Mouse (Mus musculus) skeletal muscle tissue, adult 2 months (tissue): ENCODE measurements around the gene Pdhx.
A peak's percentile ranks its signal among the peaks of the same experiment; 100 is the strongest.

Source experiments
- DNase-seq: peaks from one replicate; pipeline ENCODE4 v3.0.0-alpha.2; 2012; ENCODE audit warnings: low read depth, low spot score

The Pdhx gene

DNA sequence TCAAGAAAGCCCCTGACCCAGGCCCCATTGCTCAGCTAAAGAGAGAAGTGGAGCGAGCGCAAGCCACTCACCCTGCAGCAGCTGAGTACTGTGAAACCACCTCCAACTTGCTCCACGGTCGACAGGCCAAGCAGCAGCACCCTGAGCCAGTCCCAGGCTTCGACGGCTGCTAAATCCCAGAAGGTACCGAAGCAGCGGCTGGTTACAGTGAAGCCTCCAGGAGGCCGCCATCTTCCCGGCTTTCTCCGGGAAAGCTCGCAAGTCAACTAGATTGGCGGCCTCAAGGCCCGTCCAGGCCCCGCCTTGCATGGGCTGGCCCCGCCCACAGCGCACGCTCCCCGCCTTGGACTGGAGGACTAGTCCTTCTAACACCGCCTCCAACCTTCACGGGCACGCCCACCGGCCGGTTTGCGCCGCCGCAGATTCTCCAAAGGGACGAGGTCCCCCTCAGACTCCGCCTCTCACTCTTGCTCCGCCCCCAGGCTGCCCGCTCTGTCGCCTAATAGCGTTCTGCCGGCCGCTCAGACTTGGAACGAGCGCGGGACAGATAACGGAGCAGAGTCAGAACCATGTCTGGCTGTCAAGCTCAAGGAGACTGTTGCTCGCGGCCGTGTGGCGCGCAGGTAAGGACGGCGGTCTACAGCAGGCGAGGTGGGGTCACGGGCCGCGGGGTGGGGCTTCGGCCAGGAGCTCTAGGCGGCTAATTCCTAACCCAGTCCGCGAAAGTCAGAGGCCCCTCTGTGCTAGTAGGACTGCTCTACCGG lies at the start of gene Pdhx, which contains the start of gene Apip:
Pdhx (minus strand) TSS at position 295 of the 764 bp plus-strand sequence.
Apip (plus strand) TSS at position 457 of the 764 bp plus-strand sequence.
- peak; percentile 97 for DNase-seq

DNA sequence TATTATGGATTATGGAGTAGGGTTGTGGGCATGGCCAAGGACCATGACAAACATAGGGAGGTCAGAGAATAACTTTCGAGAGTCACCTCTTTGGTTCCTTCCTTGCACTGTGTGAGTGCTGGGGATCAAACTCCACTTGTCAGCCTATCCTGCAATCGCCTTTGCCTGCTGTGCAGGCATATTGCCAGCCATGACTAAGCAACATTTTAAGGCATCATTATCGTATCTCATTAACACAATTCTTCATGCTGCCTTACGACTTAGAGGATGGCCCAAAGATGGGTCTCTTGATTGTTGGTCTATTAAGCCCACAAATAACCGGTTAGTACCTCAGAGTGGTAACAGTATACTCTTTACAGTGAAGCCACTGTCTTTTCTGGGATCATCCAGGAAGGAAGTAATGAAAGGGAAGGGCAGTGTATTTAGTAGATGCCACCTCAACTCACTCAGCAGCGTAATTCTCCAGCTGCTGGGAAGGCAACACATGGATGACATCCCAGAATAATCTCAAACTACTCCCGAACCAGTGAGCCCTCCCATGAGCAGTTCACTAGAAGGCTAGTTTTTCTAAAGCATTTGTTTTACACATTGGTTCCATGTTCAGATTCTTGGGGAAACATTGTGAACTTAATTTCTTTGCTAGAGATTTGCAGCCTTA lies 46.0 kb upstream of the Pdhx start:
- DNase-seq: peak; percentile 11

DNA sequence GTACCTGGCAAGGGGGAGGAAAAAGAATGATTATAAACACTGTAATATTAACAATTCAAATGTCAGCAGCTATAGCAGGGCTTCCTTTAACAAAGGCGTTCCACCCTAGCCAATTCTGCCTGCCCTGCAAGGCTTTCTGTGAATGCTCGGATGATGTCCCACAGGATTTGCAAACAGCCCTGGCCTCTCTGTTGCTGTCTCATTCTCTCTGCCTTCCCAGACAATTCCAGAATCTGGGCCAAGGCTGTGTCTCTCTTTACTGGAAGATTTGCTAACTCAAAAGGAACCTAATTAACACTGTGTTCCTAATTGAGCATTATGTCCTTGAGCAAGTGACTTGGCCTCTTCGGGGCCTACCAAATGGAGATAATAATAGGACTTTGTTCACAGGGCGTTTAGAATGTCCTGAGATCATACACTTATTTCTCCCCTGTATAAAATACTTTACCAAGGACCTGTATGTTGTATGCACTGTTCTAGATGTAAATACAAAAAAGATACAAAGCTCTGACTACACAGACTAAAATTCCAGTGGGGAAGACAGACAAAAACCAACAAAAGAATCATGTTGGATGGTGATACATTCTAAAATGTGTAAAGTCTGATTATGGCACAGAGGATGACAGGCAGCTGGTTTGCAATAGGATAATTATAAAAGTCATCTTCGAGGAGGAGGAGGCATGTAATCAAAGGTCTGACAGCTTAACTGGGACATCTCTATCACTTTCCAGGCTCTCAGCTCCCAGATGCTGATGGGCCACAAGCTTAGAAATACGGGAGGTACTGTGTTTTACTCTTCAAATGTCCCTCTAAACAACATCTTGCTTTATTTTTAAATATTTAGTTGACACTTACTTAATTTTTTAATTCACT lies 45.2 kb upstream of the Pdhx start:
- DNase-seq: no peak

DNA sequence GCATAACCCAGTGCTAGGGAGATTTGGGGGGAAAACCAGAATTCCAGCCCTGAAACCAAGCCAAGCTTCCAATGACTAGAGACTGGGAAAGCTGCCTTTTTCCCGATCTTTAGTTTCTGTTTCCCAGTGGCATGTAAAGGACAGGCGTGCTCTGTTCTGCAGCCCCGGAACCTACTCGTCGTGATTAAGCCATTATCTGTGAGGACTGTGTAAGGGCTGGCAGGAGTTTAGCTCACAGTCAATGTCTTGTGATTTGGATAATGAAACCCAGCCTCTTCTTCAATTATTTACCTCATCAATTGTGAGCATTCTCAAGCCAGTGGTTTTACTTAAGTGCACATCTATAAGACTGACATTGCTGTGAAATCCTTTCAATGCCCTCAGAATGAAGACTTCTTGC lies 43.9 kb upstream of the Pdhx start:
- DNase-seq: no peak

DNA sequence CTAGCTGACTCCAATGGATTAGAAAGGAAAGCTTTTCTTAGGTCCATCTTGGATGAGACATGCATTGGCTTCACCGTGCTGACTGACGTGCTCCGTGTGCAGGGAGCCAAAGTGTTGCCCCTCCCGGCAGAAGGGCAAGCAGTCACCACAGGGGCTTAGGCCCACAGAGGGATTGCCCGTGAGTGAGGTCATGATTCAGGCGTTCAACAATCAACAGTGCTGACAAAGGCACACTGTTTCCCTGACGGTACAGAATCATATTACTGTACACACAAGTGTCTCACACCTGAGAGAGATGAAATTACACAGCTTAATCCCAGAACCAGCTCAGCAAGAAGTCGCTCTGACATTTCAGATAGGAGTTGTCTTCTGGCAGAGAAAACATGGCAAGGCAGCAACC lies 38.4 kb upstream of the Pdhx start:
- no peak for DNase-seq

DNA sequence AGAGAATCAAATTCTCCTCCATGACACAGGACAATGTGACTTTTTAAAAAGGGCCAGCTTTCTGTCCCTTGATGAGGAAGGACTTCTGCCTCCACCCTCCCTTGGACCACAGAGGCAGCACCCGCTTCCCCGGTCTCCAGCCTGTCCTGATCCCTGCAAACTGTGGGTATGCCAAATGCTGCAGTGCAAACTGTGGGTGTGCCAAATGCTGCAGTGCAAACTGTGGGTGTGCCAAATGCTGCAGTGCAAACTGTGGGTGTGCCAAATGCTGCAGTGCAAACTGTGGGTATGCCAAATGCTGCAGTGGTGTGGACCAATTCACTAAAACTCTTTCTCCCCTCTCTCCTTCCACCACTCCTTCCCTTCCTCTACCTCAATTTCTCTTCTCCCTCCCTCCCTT lies 32.9 kb upstream of the Pdhx start:
- DNase-seq: no peak

DNA sequence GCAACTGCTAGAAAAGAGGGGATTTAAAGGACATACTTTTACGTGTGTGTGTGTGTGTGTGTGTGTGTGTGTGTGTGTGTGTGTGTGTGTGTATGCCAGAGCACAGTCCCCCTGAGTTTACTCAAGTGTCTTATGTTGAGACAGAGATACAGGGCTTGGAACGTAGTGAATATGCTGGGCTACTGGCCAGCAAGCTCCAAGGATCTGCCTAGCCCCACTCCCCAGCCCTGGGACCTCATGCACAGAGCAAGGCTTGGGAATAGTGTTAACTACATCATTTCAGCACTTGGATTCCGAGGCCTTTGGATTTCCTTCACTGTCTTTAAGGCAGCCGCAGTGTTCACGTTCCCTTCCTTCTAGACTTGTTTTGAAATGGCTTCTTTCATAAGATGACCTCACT lies 29.3 kb upstream of the Pdhx start:
- DNase-seq: no peak

DNA sequence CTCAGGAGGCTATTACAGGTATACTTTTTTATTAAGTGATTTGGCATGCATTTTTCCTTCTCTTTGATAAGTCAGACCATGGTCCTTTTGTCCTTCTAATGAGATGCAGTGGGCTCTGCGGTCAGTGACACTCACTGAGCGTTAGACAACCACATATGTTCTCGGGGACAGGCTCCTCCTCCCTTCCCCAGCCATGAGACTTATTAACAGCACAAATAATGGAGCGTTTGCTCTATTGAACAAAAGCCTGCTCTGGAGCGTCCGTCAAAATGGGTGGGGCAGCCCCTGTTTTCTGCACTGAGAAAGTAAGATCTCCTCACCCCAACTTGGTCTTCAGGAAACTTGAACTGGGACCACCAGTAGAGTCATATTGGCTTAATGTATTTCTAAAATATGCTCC lies 16.2 kb upstream of the Pdhx start:
- no peak for DNase-seq

DNA sequence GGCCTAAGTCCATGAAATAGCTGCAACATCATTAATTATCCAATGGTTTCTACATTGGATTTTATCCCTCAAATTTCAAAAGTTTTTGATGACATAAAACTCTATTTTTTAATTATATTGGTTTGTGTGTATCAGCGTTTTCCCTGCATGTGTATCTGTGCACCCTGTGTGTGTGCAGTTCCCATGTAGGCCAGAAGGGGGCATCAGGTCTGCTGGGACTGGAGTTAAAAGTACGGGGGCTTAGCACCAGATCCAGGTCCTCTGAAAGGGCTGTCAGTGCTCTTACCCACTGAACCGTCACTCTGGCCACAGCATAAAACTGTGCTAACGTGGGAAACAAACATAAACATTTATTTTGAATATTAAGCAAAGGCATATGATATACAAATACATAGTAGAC lies 14.8 kb upstream of the Pdhx start:
- DNase-seq: no peak

DNA sequence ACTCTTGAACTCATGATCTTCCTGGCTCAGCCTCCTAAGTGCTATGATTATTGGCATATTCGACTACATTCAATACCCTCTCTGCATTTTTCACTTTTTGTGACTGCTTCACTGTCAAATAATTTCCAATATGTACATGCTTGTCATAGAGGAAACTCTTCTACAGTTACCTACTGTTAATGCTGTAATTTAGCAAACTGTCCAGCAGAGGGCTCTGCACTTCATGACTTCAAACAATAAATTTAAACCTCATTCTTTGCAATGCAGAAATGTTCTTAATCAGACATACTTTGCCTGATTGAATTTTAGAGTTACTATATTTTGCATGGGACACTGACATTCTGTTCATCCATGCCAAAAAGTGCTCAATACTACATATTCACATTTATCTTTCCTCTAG lies 13.1 kb upstream of the Pdhx start:
- DNase-seq: peak; percentile 17

DNA sequence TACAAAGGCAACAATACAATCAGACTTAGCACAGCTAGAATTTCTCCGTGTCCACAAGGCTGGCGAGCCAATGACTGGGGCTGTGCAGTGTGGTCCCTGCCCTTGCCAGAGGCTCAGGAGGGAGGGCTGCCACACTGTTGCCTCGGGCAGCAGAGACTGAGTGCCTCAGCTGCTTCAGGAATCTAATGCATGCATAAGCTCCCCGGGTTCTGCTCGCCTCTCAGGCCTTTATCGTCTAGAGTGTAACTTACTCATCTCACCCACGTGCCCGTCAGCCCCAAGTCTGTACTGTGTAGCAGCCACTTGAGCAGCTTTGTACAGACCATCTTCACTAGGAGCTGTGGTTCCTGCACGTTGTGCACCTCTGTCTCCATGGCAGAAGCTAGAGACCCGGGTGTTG lies 12.3 kb upstream of the Pdhx start:
- DNase-seq: no peak

DNA sequence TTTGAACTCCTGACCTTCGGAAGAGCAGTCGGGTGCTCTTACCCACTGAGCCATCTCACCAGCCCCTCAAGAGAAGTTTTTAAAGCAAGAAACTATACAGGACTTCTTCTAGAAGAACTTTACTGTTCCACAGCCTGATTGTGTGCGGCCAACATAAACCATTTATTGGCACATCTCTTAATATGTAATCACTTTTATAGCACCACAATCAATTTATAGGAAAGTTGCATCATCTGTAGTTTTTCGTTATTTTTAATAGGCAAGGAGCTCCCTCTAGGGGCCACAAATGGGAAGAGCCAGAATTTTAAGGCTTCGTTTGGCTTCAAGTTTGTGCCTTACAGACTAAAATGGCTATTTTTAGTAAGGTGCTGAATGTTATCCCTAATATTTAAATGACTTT lies 11.1 kb upstream of the Pdhx start:
- DNase-seq: no peak

DNA sequence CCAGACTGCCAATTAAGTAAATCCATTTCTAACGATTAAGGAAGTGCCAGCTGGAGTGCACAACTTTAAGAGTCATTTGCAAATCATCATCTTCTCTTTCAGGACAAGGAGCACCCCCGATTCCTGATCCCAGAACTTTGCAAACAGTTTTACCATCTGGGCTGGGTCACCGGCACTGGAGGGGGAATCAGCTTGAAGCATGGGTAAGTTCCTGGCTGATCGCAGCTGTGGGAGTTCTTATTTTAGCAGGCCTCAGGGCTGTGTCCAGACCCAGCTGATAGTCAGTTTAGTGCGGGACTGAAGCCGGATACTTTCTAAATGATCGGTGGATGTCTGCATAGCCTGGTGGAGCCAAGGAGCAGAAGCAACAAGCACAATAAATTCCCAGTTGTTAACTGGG lies 9.5 kb upstream of the Pdhx start:
- DNase-seq: no peak

DNA sequence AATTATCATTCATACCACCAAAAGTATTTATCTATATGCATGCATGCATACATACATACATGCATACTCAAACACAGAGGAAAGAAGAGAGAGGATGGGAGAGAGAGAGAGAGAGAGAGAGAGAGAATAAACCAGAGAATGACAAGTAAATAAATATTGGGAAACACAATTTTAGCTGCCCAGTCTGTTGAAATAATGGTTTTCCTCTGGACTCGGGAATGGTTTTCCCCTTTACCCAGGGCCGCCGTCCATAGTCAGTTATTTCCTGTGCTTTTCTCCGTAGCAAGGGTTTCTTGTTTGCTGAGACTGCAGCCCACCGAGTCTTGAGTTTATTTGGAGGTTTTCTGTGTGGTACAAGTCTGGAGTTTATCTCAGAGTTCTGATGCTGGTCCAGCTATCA lies 8.4 kb upstream of the Pdhx start:
- DNase-seq: no peak

DNA sequence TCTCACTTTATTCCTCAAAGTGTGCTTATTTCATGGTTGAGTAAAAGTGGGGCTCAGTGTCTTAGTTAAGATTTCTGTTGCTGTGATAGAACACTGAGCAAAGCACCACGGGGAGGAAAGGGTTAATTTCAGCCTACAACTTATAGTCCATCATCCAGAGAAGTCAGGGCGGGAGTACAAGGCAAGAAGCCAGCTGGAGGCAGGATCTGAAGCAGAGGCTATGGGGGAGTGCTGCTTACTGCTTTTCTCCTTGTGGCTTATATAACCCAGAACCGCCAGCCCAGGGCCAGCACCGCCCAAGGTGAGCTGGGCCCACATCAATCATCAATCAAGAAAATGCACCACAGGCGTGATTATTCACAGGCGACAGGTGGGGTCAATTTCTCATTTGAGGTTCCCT lies 7.8 kb upstream of the Pdhx start:
- no peak for DNase-seq

DNA sequence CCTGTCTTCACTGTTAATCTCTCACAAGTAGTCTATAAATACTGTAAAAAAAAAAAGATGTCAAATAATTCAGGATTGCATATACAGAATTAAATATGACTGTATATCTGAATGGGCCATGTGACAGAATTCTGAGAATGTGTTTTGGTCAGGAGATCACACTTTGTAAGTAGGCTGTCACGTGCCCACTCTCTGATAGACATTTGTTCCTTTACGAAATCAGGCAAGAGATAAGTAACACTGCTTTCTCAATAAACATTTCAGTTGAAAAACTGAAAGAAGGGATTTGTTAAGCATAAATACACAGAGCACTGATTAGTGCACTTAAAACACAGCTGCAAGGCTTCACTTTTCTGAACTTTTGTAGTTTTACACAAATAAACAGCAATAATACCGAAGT lies 2.7 kb downstream of the Pdhx start:
- no peak for DNase-seq

DNA sequence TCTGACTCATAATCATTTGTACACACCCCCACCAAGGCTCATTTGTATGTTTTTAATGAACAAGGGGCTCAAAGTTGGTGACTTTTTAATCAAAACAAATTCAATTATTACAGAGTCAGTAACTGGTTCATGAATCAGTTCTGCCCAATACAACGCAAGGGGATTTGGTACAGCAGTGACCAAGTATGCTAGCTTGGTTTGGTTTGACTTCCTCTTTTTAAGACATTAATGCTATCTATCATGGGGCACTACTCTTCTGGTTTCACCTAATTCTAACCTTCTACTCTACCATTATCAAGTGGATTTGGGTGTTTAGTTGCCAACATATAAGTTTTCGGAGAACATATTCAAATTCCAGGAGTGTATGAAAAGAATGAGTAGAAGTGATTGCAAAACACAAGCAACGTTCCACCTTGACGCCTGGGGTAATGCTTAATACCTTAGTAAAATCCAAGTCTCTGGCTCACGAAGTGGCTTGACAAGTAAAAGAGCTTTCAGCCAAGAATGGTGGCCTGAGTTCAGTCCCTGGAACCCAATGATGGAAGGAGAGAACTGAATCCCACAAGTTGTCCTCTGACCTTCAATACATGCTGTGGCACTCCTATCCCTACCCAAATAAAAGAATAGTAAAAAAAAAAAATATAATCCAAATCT lies 3.4 kb downstream of the Pdhx start:
- no peak for DNase-seq

DNA sequence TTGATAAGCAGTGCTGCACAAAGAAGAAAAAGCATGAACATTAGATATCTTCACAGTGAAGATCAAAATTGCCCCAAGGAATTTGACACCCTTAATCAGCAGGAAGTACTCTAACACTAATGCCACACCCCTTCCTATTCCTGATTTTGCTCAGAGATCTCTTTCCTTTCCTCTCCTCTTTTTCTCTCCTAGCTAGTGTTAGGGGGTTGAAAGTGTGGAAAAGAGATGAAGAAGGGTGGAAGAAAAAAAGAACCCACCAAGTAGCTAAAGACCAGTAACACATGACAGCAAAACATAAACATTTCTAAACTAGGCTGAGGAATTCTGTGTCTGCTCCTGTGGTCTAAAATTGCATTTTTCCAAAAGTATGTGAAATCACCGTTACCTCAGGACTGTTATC lies 4.7 kb downstream of the Pdhx start:
- no peak for DNase-seq

DNA sequence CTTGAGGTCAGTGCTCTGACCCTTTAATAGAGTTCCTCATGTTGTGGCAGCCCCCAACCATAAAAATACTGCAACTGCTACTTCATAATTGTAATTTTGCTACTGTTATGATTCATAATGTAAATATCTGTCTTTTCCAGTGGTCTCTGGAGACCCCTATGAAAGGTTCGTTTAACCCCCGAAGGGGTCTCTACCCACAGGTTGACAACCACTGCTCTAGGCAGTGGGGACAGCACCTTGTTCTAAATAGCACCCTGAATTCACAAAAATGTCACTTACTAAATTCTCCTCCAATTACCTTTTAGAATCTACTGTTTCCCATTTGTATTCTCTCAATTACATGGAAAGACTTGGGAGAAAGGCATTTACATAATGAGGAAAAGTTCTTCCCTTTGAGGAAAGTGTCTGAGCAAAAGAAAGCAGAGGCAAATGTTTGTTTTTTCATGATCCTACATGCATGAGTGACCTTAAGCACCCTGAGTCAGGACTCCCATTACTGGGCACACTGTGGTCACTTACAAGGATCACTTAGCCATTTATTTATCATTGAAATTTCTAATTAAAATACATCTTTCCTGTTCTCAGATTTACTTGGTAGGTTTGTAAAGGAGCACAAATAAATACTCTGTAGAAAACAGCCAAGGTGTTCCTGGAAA lies 5.6 kb downstream of the Pdhx start:
- DNase-seq: no peak

DNA sequence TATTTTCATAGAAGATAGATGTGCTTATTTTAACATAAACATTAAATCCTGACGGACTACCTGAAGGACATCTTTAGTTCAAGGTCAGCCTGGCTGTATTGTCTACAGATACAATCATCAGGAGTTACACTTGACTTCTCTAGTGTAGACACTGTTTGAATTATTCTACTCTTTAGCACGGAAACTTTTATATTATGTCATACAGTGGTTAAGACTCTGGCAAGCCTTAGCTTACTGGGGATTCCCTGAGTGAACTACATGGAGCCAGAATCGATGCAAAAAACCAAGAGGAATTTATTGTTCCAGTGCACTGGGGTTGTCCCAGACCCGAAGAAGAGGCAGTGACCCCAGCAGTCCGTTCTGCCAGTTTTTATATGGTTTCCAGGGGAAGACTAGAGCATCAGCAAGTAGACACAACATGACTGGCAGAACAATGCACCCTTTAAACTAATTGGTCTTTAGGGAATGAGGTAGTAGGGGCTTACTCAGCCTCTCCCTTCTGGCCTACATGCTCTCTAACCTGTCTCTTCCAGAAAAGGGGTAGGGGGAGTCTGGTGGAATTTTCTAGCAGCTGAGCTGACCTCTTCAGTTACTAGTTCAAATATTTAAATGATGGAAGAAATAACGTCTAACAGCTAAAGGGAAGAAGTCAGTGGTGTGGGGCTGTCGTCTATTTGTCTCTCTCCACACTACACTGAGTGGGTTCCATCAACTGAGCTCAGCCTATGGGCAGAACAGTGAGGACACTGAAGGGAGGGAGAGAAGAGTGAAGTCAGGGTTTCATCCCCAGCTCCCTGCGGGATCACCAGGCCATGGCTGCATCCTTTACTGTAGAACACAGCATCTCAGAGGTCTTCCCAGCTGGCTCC lies 6.4 kb downstream of the Pdhx start:
- DNase-seq: no peak
